ENCODE assay signal across 10 mouse cellular contexts in genomic region chr5:135550910-135551309, GRCm38 (mm10). TPM values are rescaled to one million over a fixed set of nuclear protein-coding genes. Genes with fewer than 3 reads are reported as not detected.
A peak's percentile ranks its signal among the peaks of the same experiment; 100 is the strongest.
DNase-seq lines count a peak whose midpoint lies in the region; ATAC-seq and TF ChIP-seq lines count a peak whose summit lies in the region.
"Had no signal": no experiment of that assay in that cellular context is flagged by ENCODE, and none has a peak within 500 bp of the region (broad histone marks: within the 10 kb centered on the region; RNA-seq: fewer than 3 reads in every experiment).

No protein-coding gene starts in this region.

- no peaks in the 10 kb centered on the region for H3K4me1 ChIP-seq in forebrain, postnatal 0 days (ENCODE audit: insufficient read depth)
- peaks cover 2% of the 10 kb centered on the region for H3K4me1 ChIP-seq in forebrain, embryonic 10.5 days
- H3K4me1 ChIP-seq in lung, embryonic 14.5 days (ENCODE audit: insufficient read depth): no peaks in the 10 kb centered on the region
- H3K4me1 ChIP-seq in forebrain, embryonic 16.5 days (replicated peaks; ENCODE audit: control insufficient read depth, insufficient read depth, low read length): 0 out of 2 replicates have a peak, but pooled peaks cover 1% of the 10 kb centered on the region

- no peaks in the 10 kb centered on the region for H3K9me3 ChIP-seq in forebrain, postnatal 0 days (ENCODE audit: low read length)
- H3K9me3 ChIP-seq in forebrain, embryonic 10.5 days: no peaks in the 10 kb centered on the region
- no peaks in the 10 kb centered on the region for H3K9me3 ChIP-seq in lung, embryonic 14.5 days (ENCODE audit: low read depth, low read length)
- H3K9me3 ChIP-seq in forebrain, embryonic 16.5 days (ENCODE audit: control insufficient read depth, low read length): no peaks in the 10 kb centered on the region

- 31% methylated on average over 3 of the region's 3 CpGs for WGBS in forebrain, postnatal 0 days
- WGBS in forebrain, embryonic 10.5 days: 28% methylated on average over 3 of the region's 3 CpGs
- WGBS in lung, embryonic 14.5 days: 25% methylated on average over 3 of the region's 3 CpGs
- 33% methylated on average over 3 of the region's 3 CpGs for WGBS in forebrain, embryonic 16.5 days

- H3K27ac ChIP-seq in forebrain, postnatal 0 days (ENCODE audit: low read depth, low read length): no peak overlapping the region
- no peak overlapping the region for H3K27ac ChIP-seq in forebrain, embryonic 10.5 days
- no peak overlapping the region for H3K27ac ChIP-seq in lung, embryonic 14.5 days (ENCODE audit: low read depth)
- H3K27ac ChIP-seq in forebrain, embryonic 16.5 days (ENCODE audit: low read length): no peak overlapping the region

- TF ChIP-seq CTCF in forebrain, postnatal 0 days (IDR thresholded peaks at IDR 0.05; ENCODE audit: low read depth): peak; percentile 53
- peak; percentile 49 for TF ChIP-seq CTCF in lung, embryonic 14.5 days (IDR thresholded peaks at IDR 0.05; ENCODE audit: low read depth)

- H3K36me3 ChIP-seq in forebrain, postnatal 0 days (ENCODE audit: insufficient read depth): no peaks in the 10 kb centered on the region
- no peaks in the 10 kb centered on the region for H3K36me3 ChIP-seq in forebrain, embryonic 10.5 days (replicated peaks)
- no peaks in the 10 kb centered on the region for H3K36me3 ChIP-seq in lung, embryonic 14.5 days (ENCODE audit: insufficient read depth)
- H3K36me3 ChIP-seq in forebrain, embryonic 16.5 days (ENCODE audit: control insufficient read depth, insufficient read depth): no peaks in the 10 kb centered on the region

- no peaks in the 10 kb centered on the region for H3K27me3 ChIP-seq in forebrain, postnatal 0 days (ENCODE audit: insufficient read depth, low read length)
- H3K27me3 ChIP-seq in forebrain, embryonic 10.5 days (ENCODE audit: poor library complexity, severe bottlenecking): peaks cover 13% of the 10 kb centered on the region
- no peaks in the 10 kb centered on the region for H3K27me3 ChIP-seq in lung, embryonic 14.5 days (ENCODE audit: insufficient read depth, low read length)
- H3K27me3 ChIP-seq in forebrain, embryonic 16.5 days (replicated peaks; ENCODE audit: control insufficient read depth, insufficient read depth, low read length): no peaks in the 10 kb centered on the region

- no peak overlapping the region for H3K9ac ChIP-seq in forebrain, postnatal 0 days
- no peak overlapping the region for H3K9ac ChIP-seq in lung, embryonic 14.5 days
- no peak overlapping the region for H3K9ac ChIP-seq in forebrain, embryonic 16.5 days (replicated peaks; ENCODE audit: low read depth, low read length)

- no peak overlapping the region for H3K4me3 ChIP-seq in forebrain, postnatal 0 days (ENCODE audit: low read depth, low read length)
- H3K4me3 ChIP-seq in forebrain, embryonic 10.5 days: no peak overlapping the region
- H3K4me3 ChIP-seq in lung, embryonic 14.5 days (ENCODE audit: low read depth, low read length): no peak overlapping the region
- H3K4me3 ChIP-seq in forebrain, embryonic 16.5 days (replicated peaks; ENCODE audit: low read length): no peak overlapping the region

- ATAC-seq in forebrain, postnatal 0 days: no peak
- ATAC-seq in lung, embryonic 14.5 days (ENCODE audit: insufficient read depth): no peak
- peak; percentile 79 for ATAC-seq in megakaryocyte progenitor cell, adult 5-6 weeks (replicated peaks; ENCODE audit: poor library complexity)
- no peak for ATAC-seq in forebrain, embryonic 16.5 days

- DNase-seq in forebrain, postnatal 0 days: peak; percentile 34
- DNase-seq in forebrain, embryonic 10.5 days (ENCODE audit: extremely low spot score, low spot score): no peak
- DNase-seq in lung, embryonic 14.5 days: peak; percentile 59
- no peak for DNase-seq in lung, postnatal 14 days
- peak; percentile 44 for DNase-seq in R1 (ENCODE audit: low read depth, low spot score)
- no peak for DNase-seq in cerebellum, postnatal 25 days

- H3K4me2 ChIP-seq in forebrain, postnatal 0 days (ENCODE audit: low read depth): no peak overlapping the region
- no peak overlapping the region for H3K4me2 ChIP-seq in lung, embryonic 14.5 days
- H3K4me2 ChIP-seq in forebrain, embryonic 16.5 days (ENCODE audit: low read length): no peak overlapping the region

RNA-seq across cellular contexts. Expression of gene Hip1, which starts 6.0 kb away (rescaled TPM):
- total RNA-seq in forebrain, postnatal 0 days (2014; rRNA removed): 73.6 and 91.1 TPM in 2 replicates
- polyA plus RNA-seq in forebrain, postnatal 0 days (2015; fragmentation: Nextera tagmentation; extraction: Ambion mirVana): 12.9 and 22.5 TPM in 2 replicates
- polyA plus RNA-seq in forebrain, embryonic 10.5 days (2016; fragmentation: Nextera tagmentation; extraction: Ambion mirVana): 66.6 and 72.1 TPM in 2 replicates
- 48.8 and 49.4 TPM in 2 replicates for polyA plus RNA-seq in lung, embryonic 14.5 days (2014; fragmentation: Nextera tagmentation; extraction: Ambion mirVana)
- 6.9 and 8.6 TPM in 2 replicates for total RNA-seq in megakaryocyte progenitor cell, adult 5-6 weeks (2015)
- 9.4 and 10.6 TPM in 2 replicates for total RNA-seq in megakaryocyte progenitor cell, adult 5-6 weeks (2017)
- 29.1 and 32.5 TPM in 2 replicates for polyA plus RNA-seq in forebrain, embryonic 16.5 days (2015; fragmentation: Nextera tagmentation; extraction: Ambion mirVana)

RNA-seq across cellular contexts. Expression of gene Ccl26, which starts 12.5 kb away (rescaled TPM):
- total RNA-seq in forebrain, postnatal 0 days (2014; rRNA removed): not detected in 2 replicates
- polyA plus RNA-seq in forebrain, postnatal 0 days (2015; fragmentation: Nextera tagmentation; extraction: Ambion mirVana): not detected in 2 replicates
- not detected in 2 replicates for polyA plus RNA-seq in forebrain, embryonic 10.5 days (2016; fragmentation: Nextera tagmentation; extraction: Ambion mirVana)
- not detected in 2 replicates for polyA plus RNA-seq in lung, embryonic 14.5 days (2014; fragmentation: Nextera tagmentation; extraction: Ambion mirVana)
- not detected in 2 replicates for total RNA-seq in megakaryocyte progenitor cell, adult 5-6 weeks (2015)
- total RNA-seq in megakaryocyte progenitor cell, adult 5-6 weeks (2017): not detected in 2 replicates
- polyA plus RNA-seq in forebrain, embryonic 16.5 days (2015; fragmentation: Nextera tagmentation; extraction: Ambion mirVana): not detected in 2 replicates
- total RNA-seq: heart, adult 18-20 months had no signal
- polyA plus RNA-seq: limb, embryonic 11.5 days had no signal

RNA-seq across cellular contexts. Expression of gene Ccl24, which starts 21.9 kb away (rescaled TPM):
- total RNA-seq in forebrain, postnatal 0 days (2014; rRNA removed): 0.62 and 2.4 TPM in 2 replicates
- 2.4 and 2.7 TPM in 2 replicates for polyA plus RNA-seq in forebrain, postnatal 0 days (2015; fragmentation: Nextera tagmentation; extraction: Ambion mirVana)
- 0.42 and 0.90 TPM in 2 replicates for polyA plus RNA-seq in forebrain, embryonic 10.5 days (2016; fragmentation: Nextera tagmentation; extraction: Ambion mirVana)
- polyA plus RNA-seq in lung, embryonic 14.5 days (2014; fragmentation: Nextera tagmentation; extraction: Ambion mirVana): 2.5 and 3.1 TPM in 2 replicates
- total RNA-seq in megakaryocyte progenitor cell, adult 5-6 weeks (2015): 0.56 and 1.1 TPM in 2 replicates
- total RNA-seq in megakaryocyte progenitor cell, adult 5-6 weeks (2017): not detected in 2 replicates
- polyA plus RNA-seq in forebrain, embryonic 16.5 days (2015; fragmentation: Nextera tagmentation; extraction: Ambion mirVana): 1.4 and 1.5 TPM in 2 replicates

Comparison
In these comparisons a context has a peak if more than half of its experiments do, and no peak if none do; other contexts are left out.
1. DNase-seq: peak in forebrain, postnatal 0 days (single experiment), lung, embryonic 14.5 days (single experiment) and R1 (single experiment); none in forebrain, embryonic 10.5 days (single experiment), lung, postnatal 14 days (single experiment) and cerebellum, postnatal 25 days (0 of 2).